Mouse (Mus musculus) gastrocnemius, adult 18-20 months (tissue): ENCODE results near the gene Hnrnpc. TPM values are rescaled to one million over a fixed set of nuclear protein-coding genes. Genes with fewer than 3 reads are reported as not detected.
"Not testable (repeated sequence)": the region's sequence is repeated elsewhere in the genome, so short reads cannot be mapped to it uniquely, and the experiment has no call there.

Experiments used
- DNase-seq: peaks from one replicate; pipeline ENCODE4 v3.0.0; 2021; ENCODE audit warnings: low spot score
- total RNA-seq, 2 experiments: library from RNA; stranded (reverse); gene quantifications; 2 replicates each; pipeline ENCODE4 v1.2.3; 2021

The Hnrnpc gene
- total RNA-seq, 2 experiments from 2014 or later = 71.5 to 86.7 TPM

DNA sequence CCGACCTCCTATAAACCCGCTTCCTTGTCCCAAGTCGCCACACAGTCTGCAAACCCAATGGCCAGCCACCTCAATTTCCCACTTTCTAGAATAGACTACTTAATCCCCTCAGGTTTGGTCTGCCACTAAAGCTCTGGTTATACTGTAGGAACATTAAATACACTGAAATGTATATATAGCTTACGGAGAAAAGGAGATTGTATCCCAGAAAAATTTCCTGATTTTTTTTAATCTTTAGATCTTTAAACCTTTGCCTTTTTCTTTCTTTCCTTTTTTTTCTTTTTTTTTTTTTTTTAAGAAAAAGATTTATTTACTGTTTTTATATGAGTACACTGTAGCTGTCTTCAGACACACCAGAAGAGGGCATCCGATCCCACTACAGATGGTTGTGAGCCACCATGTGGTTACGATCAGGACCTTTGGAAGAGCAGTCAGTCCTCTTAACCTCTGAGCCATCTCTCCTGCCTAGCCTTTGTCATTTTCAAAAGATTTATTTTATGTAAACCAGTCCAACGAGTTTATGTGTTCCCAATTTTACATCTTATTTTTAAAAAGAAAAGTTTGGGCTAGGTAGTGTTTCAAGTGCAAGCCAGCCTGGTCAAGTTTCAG lies 953 bp upstream of the Hnrnpc start:
- no peak for DNase-seq

DNA sequence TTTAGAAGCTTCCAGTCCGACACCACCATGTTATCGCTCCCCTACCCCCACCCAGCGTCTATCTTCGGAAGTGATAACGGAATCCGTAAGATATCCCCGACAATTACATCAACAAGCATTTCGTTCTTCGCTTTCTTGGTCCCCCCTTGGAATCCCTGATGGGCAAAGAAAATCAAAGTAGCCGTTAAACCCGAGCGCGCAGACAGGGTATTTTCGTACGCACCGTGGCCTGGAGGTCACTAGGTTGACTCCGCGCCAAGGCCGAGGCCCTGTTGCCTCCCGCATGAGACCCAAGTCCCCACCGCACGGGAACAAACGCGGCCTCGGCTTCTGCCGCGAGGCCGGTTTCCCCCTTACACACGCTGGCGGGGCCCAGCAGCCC lies 363 bp downstream of the Hnrnpc start:
- no peak for DNase-seq

- no peak for DNase-seq
These were observed 2.3 kb downstream of the Hnrnpc start for GRCm38 (mm10) chr14:52101285-52102157.

GRCm38 (mm10) chr14:52100170-52100960 lies 3.5 kb downstream of the Hnrnpc start:
- no peak for DNase-seq

- no peak for DNase-seq
These were observed 4.3 kb downstream of the Hnrnpc start for GRCm38 (mm10) chr14:52099563-52099962.

GRCm38 (mm10) chr14:52098387-52098786 lies 5.4 kb downstream of the Hnrnpc start:
- not testable (repeated sequence) for DNase-seq

DNA sequence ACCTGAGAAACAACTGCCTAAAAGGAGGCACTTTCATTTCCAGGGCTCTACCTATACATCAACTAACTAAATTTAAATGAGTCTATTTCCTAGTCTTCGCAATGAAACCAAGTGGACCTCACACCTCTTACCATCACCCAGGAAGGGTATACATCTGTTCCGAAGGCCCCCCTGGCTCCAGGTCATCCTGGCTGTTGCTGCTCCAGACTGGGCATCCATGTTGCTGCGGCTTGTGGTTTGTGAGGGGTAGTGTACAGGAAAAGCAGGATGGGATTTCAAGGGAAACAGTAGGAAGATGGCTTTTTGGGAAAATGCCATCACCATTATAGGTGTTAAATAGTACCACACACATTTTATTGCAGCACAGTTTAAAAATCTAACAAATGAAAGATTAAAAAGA lies 6.6 kb downstream of the Hnrnpc start:
- DNase-seq = not testable (repeated sequence)

GRCm38 (mm10) chr14:52094533-52094932 lies 9.3 kb downstream of the Hnrnpc start:
- DNase-seq = no peak

DNA sequence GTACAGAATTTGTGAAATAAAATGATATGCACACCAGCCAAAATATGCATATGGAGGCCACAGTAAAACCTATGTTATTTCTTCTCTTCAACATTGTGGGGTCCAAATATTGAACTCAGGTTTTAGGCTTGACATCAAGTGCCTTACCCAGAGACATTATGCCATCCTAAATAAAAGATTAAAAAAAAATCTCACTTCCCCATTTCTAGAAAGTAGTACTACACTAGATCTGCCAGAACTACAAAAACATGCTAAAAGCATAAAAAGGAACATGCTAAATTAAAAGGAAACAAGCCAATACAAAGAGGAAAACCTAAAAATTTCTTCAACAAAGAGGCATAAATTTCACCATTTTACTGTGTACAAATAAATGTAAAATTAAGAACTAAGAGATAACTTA lies 20.7 kb downstream of the Hnrnpc start:
- no peak for DNase-seq

- DNase-seq = no peak
These were observed 32.2 kb downstream of the Hnrnpc start for GRCm38 (mm10) chr14:52071599-52072137.

GRCm38 (mm10) chr14:52066135-52066534 lies 37.7 kb downstream of the Hnrnpc start:
- no peak for DNase-seq

- DNase-seq = no peak
These were observed 42.0 kb downstream of the Hnrnpc start for GRCm38 (mm10) chr14:52061798-52062197.

GRCm38 (mm10) chr14:52060800-52061199 lies 43.0 kb downstream of the Hnrnpc start:
- no peak for DNase-seq

DNA sequence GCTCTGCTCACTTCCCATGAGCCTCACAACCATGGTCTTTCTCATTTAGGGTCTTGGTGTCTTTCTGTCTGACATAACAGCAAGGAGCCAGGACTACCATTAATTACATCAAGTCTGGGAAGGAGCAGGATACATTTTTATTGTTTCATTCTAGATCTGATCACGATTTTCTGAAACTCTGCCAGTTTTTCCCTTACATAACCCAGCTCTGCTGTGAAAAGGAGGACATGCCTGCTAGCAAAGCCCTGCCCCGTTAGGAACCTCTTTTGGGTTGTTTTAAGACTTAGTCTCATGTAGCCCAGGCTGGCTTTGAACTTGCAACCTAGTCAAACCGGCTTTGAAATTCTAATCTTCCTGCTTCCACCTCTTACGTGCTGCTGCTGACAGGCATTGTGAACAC lies 43.8 kb downstream of the Hnrnpc start:
- no peak for DNase-seq

DNA sequence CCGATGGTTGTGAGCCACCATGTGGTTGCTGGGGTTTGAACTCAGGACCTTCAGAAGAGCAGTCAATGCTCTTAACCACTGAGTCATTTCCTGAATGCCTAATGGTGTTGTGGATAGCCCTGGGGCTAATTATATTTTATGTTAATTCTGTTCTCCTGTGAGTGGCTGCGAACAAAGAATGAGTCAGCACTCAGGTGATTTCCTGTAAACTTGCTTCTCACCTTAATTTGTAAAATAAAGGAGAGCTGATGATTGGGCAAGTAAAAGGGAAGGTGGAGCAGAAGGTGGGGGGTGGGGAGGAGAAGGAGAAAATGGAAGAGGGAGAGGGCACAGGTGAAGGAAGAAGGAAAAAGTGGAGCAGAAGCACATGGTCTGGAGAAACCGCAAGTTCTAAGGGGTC lies 51.1 kb downstream of the Hnrnpc start:
- not testable (repeated sequence) for DNase-seq

DNA sequence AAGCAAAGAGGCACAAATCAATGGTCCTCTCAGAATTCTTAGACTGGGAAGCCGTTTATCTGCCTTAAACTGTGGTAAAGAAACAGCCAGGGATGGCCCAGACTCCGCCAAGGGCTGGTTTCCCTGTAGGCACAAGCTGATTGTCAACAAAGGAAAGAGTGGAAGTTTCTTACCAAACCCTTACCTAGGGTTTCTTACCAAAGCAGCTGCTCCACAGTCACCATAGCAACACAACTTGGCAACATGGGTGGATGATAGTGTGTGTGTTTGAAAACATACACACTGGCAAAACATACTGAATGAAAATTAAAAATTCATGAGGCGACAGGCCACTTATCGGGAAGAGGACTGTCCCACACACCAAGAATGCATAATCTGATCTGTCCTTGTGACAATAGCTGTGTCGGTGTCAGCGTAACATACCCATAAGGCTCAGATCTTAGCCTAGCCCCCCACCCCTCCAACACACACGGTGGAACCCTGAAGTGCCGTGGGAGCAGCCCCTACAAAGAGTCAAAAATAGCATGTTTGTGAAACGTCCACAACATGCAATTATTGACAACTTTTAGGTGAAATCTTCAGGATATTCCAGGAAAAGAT lies 57.8 kb downstream of the Hnrnpc start:
- no peak for DNase-seq

DNA sequence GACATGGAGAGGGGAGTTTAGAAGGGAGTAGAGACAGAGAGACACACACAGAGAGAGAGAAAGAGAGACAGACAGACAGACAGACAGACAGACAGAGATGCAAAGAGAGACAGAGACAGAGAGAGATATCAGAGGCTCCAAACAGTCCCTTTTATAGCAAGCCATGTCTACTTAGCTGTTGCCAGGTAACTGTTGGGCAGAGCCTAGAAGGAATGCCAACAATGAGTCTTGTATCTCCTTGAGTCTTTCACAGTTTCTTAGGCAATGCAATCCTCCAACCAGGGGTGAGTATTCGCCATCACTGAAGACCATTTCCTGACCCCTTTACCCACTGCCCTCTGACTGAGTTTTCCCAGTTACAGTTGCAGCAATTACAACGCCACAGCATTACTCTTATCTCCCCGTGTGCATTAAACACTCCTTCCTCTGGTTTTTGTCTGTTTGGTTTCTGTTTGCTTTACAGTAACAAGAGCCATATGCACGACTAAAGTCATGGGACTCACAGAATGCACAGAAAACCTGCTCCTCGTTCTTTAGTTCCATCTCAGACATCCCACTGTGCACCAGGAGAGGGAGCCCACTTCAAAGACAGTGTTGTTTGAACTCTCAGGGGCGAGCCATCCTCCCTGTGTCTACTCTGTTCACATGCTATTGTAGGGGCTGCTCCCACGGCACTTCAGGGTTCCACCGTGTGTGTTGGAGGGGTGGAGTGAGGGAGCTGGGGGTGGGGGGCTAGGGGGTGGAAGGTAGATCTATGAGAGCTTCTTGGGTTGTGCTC lies 58.7 kb downstream of the Hnrnpc start:
- no peak for DNase-seq

- DNase-seq = no peak
These were observed 60.4 kb downstream of the Hnrnpc start for GRCm38 (mm10) chr14:52043446-52043845.

DNA sequence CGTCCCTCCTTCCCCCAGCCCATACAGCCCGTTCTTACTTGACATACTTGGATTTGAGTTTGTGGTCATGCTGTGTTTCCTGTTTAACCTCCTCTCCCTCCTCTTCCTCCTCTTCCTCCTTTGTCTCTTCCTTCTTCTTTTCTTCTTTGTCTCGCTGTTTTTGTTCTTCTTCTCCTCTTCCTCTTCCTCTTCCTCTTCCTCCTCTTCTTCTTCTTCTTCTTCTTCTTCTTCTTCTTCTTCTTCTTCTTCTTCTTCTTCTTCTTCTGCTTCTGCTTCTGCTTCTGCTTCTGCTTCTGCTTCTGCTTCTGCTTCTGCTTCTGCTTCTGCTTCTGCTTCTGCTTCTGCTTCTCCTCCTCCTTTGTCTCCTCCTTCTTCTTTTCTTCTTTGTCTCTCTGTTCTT lies 61.5 kb downstream of the Hnrnpc start, which contains the start of gene Olfr221:
TSS of gene Olfr221 (minus strand) at position 101 of the 400 bp plus-strand sequence.
- not testable (repeated sequence) for DNase-seq

GRCm38 (mm10) chr14:52039332-52039731 lies 64.5 kb downstream of the Hnrnpc start:
- DNase-seq = no peak

DNA sequence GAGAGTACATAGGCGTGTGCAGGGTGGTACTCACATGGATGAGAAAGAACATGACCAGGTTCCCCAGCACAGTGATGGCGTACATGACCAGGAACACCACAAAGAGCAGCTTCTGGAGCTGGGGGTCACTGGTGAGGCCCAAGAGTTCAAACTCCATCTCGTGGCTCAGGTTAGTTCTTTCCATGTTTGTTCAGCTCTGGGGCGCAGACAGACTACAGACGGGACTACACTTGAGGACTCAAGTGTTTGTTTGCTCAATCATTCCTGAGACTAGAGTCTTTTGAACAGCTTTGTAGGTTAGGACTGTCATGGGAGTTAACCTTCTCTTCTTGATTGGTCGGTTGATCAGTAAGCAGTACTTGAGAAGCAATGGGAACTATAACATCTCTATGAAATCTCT lies 67.9 kb downstream of the Hnrnpc start:
- DNase-seq = no peak
